Mouse (Mus musculus): ENCODE data around the gene Samd4b.
"Not testable (repeated sequence)": the region's sequence is repeated elsewhere in the genome, so short reads cannot be mapped to it uniquely, and the experiment has no call there.

- TF ChIP-seq CTCF (IDR thresholded peaks at IDR 0.05; ENCODE audit: borderline replicate concordance, insufficient read depth, low read depth, low read length); POLR2A (IDR thresholded peaks at IDR 0.05; ENCODE audit: borderline replicate concordance, insufficient read depth, low read length): not testable (repeated sequence)
These were observed 87.5 kb downstream of the Samd4b start, which contains the start of gene Ifnl2 for GRCm38 (mm10) chr7:28510405-28510974.
